Mouse (Mus musculus) brain, embryonic 14.5 days (tissue): ENCODE measurements around the gene Srrm2.

Experiments
- CTCF ChIP-seq: fragments of 200-500 bp; IDR thresholded peaks from 2 replicates; pipeline ENCODE4 v1.5.1; 2012; ENCODE audit warnings: inconsistent platforms, mild to moderate bottlenecking, moderate library complexity, borderline replicate concordance; ENCODE audit not compliant: insufficient read depth, insufficient read length; ENCODE audit errors: extremely low read depth
- POLR2A ChIP-seq: fragments of 200-500 bp; IDR thresholded peaks from 2 replicates; pipeline ENCODE4 v1.6.1; 2012; ENCODE audit warnings: mild to moderate bottlenecking, inconsistent platforms, borderline replicate concordance; ENCODE audit not compliant: poor library complexity, insufficient read depth, insufficient read length, severe bottlenecking; ENCODE audit errors: extremely low read depth

DNA sequence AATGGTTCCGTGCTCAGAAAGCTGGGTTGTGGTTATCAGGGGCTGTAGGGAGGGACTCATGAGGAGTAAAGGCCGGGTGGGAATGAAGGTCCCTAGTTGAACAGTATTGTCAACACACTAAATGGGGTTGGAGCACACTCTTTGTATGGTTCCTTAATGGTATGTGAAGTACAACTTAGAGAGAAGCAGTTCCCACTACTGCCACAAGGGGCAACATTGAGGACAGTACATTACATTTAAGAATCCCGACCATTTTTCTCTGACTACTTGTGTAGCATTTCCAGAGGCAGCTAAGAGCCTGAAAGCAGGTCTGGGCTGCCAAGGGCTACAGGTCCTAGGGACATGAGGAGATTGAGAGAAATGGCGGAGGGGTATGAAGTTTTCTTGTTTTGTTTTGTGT, 50.8 kb downstream of the Srrm2 start:
- TF ChIP-seq POLR2A (no peak), CTCF (peak; percentile 62)
